Mouse (Mus musculus) heart, embryonic 15.5 days (tissue): ENCODE data around the gene Saal1. TPM values are rescaled to one million over a fixed set of nuclear protein-coding genes. Genes with fewer than 3 reads are reported as not detected.
"Not testable (repeated sequence)": the region's sequence is repeated elsewhere in the genome, so short reads cannot be mapped to it uniquely, and the experiment has no call there.

Experiments used
- ATAC-seq: fragments of 200-750 bp; cut with Nextera tagmentation; replicated peaks from 2 replicates; pipeline ENCODE4 v1.8.0; 2017; ENCODE audit warnings: low read depth, moderate TSS enrichment; ENCODE audit not compliant: insufficient number of reproducible peaks, insufficient read depth, low FRiP score
- H3K27ac ChIP-seq: fragments of 300-500 bp; sonication (generic); 2 replicates; pipeline ENCODE4 v1.5.1; 2015; ENCODE audit warnings: mild to moderate bottlenecking, inconsistent platforms
- H3K27me3 ChIP-seq: fragments of 300-500 bp; sonication (generic); 2 replicates; pipeline ENCODE4 v1.6.1; 2015; ENCODE audit warnings: inconsistent platforms
- H3K36me3 ChIP-seq: fragments of 300-500 bp; sonication (generic); 2 replicates; pipeline ENCODE4 v1.6.1; 2015; ENCODE audit warnings: mild to moderate bottlenecking, inconsistent platforms
- H3K4me1 ChIP-seq: fragments of 300-500 bp; sonication (generic); replicated peaks from 2 replicates; pipeline ENCODE4 v1.6.1; 2015; ENCODE audit warnings: inconsistent platforms
- H3K4me2 ChIP-seq: fragments of 300-500 bp; sonication (generic); 2 replicates; pipeline ENCODE4 v1.6.1; 2015; ENCODE audit warnings: inconsistent platforms, mild to moderate bottlenecking, moderate library complexity
- H3K4me3 ChIP-seq: fragments of 300-500 bp; sonication (generic); 2 replicates; pipeline ENCODE4 v1.5.1; 2015; ENCODE audit warnings: mild to moderate bottlenecking, inconsistent platforms
- H3K9ac ChIP-seq: fragments of 300-500 bp; sonication (generic); 2 replicates; pipeline ENCODE4 v1.6.1; 2015; ENCODE audit warnings: mild to moderate bottlenecking, inconsistent platforms
- H3K9me3 ChIP-seq: fragments of 300-500 bp; sonication (generic); replicated peaks from 2 replicates; pipeline ENCODE4 v1.6.1; 2016; ENCODE audit warnings: inconsistent platforms
- WGBS: fragments of 180-500 bp; shearing (Covaris S2); methylation state at CpG from one replicate; pipeline ENCODE4 v1.1.7; 2015; ENCODE audit warnings: mixed read lengths; 5-methylcytosine and 5-hydroxymethylcytosine counted together
- polyA plus RNA-seq: library from polyadenylated mRNA; unstranded; fragments of >200 nt; fragmentation: Nextera tagmentation; extraction: Ambion mirVana; gene quantifications from 2 replicates; pipeline ENCODE4 v1.2.1, GENCODE M21; 2015

Gene Saal1
- polyA plus RNA-seq, 1 experiment from 2014 or later: 12.6 TPM

- no peaks in the 10 kb centered on the region for H3K9me3 ChIP-seq
- peaks cover 23% of the 10 kb centered on the region for H3K36me3 ChIP-seq
- no peak for ATAC-seq
- H3K27me3 ChIP-seq: no peaks in the 10 kb centered on the region
- H3K4me1 ChIP-seq: no peaks in the 10 kb centered on the region
- no peak overlapping the region for H3K9ac ChIP-seq
- no peak overlapping the region for H3K4me3 ChIP-seq
- H3K27ac ChIP-seq: no peak overlapping the region
- WGBS: 85% methylated on average over 5 of the region's 5 CpGs
- H3K4me2 ChIP-seq: no peak overlapping the region
Observed at GRCm38 (mm10) chr7:46686827-46687226, 23.7 kb downstream of the Saal1 start.

- Histone ChIP-seq H3K4me1 (no peaks in the 10 kb centered on the region), H3K4me3 (no peak overlapping the region), H3K27me3 (0 out of 2 replicates have a peak, but pooled peaks cover 2% of the 10 kb centered on the region), H3K36me3 (no peaks in the 10 kb centered on the region), H3K4me2 (no peak overlapping the region), H3K9me3 (no peaks in the 10 kb centered on the region), H3K9ac (no peak overlapping the region), H3K27ac (no peak overlapping the region)
- no peak for ATAC-seq
Observed at GRCm38 (mm10) chr7:46680732-46681131, 29.7 kb downstream of the Saal1 start.

GRCm38 (mm10) chr7:46679044-46679443 is 31.4 kb downstream of the Saal1 start:
- H3K4me3 ChIP-seq, H3K4me2 ChIP-seq, ATAC-seq, H3K9ac ChIP-seq, H3K9me3 ChIP-seq, H3K4me1 ChIP-seq, H3K27me3 ChIP-seq, H3K27ac ChIP-seq, H3K36me3 ChIP-seq: not testable (repeated sequence)
- 76% methylated on average over 7 of the region's 7 CpGs for WGBS

GRCm38 (mm10) chr7:46678417-46678816 is 32.1 kb downstream of the Saal1 start:
- Histone ChIP-seq H3K4me3 (no peak overlapping the region), H3K36me3 (no peaks in the 10 kb centered on the region), H3K9ac (no peak overlapping the region), H3K27ac (no peak overlapping the region), H3K27me3 (0 out of 2 replicates have a peak, but pooled peaks cover 6% of the 10 kb centered on the region), H3K4me1 (no peaks in the 10 kb centered on the region), H3K4me2 (no peak overlapping the region), H3K9me3 (no peaks in the 10 kb centered on the region)
- WGBS: 77% methylated on average over 3 of the region's 3 CpGs
- no peak for ATAC-seq

GRCm38 (mm10) chr7:46676808-46677360 is 33.6 kb downstream of the Saal1 start:
- Histone ChIP-seq H3K4me1 (no peaks in the 10 kb centered on the region), H3K27me3 (0 out of 2 replicates have a peak, but pooled peaks cover 8% of the 10 kb centered on the region), H3K9me3 (no peaks in the 10 kb centered on the region), H3K9ac (no peak overlapping the region), H3K36me3 (no peaks in the 10 kb centered on the region), H3K4me2 (no peak overlapping the region), H3K4me3 (no peak overlapping the region), H3K27ac (no peak overlapping the region)
- WGBS: 43% methylated on average over 5 of the region's 5 CpGs
- ATAC-seq: no peak

GRCm38 (mm10) chr7:46675886-46676285 is 34.6 kb downstream of the Saal1 start:
- no peak overlapping the region for H3K4me3 ChIP-seq
- no peaks in the 10 kb centered on the region for H3K9me3 ChIP-seq
- H3K9ac ChIP-seq: no peak overlapping the region
- ATAC-seq: no peak
- no peaks in the 10 kb centered on the region for H3K4me1 ChIP-seq
- WGBS: 71% methylated on average over 8 of the region's 8 CpGs
- H3K27me3 ChIP-seq: 0 out of 2 replicates have a peak, but pooled peaks cover 8% of the 10 kb centered on the region
- no peaks in the 10 kb centered on the region for H3K36me3 ChIP-seq
- H3K4me2 ChIP-seq: no peak overlapping the region
- H3K27ac ChIP-seq: no peak overlapping the region

- no peaks in the 10 kb centered on the region for H3K9me3 ChIP-seq
- no peak overlapping the region for H3K27ac ChIP-seq
- no peaks in the 10 kb centered on the region for H3K4me1 ChIP-seq
- H3K36me3 ChIP-seq: no peaks in the 10 kb centered on the region
- no peak overlapping the region for H3K9ac ChIP-seq
- no peak overlapping the region for H3K4me3 ChIP-seq
- WGBS: 82% methylated on average over 7 of the region's 7 CpGs
- H3K27me3 ChIP-seq: 0 out of 2 replicates have a peak, but pooled peaks cover 8% of the 10 kb centered on the region
- no peak for ATAC-seq
- H3K4me2 ChIP-seq: no peak overlapping the region
Observed at GRCm38 (mm10) chr7:46675061-46675460, 35.4 kb downstream of the Saal1 start.

GRCm38 (mm10) chr7:46672160-46672672 is 38.3 kb downstream of the Saal1 start, which contains the start of gene Tph1:
Gene Tph1 (minus strand): TSS chr7:46672537.
- no peaks in the 10 kb centered on the region for H3K36me3 ChIP-seq
- no peak within 1 kb of the TSS for H3K4me2 ChIP-seq
- H3K4me1 ChIP-seq: 0 out of 2 replicates have a peak, but pooled peaks cover 3% of the 10 kb centered on the region
- no peak within 1 kb of the TSS for H3K27ac ChIP-seq
- no peaks in the 10 kb centered on the region for H3K9me3 ChIP-seq
- peaks cover 22% of the 10 kb centered on the region for H3K27me3 ChIP-seq
- no peak within 1 kb of the TSS for H3K4me3 ChIP-seq
- no peak for ATAC-seq
- H3K9ac ChIP-seq: no peak within 1 kb of the TSS
- WGBS: 35% methylated on average over 10 of the region's 10 CpGs

GRCm38 (mm10) chr7:46667256-46667655 is 43.2 kb downstream of the Saal1 start:
- Histone ChIP-seq H3K36me3 (no peaks in the 10 kb centered on the region), H3K4me2 (peak overlapping the region; percentile 30; the same call in 1 of the 2 replicates), H3K9me3 (no peaks in the 10 kb centered on the region), H3K4me1 (0 out of 2 replicates have a peak, but pooled peaks cover 5% of the 10 kb centered on the region), H3K27ac (no peak overlapping the region), H3K27me3 (peaks cover 45% of the 10 kb centered on the region), H3K4me3 (peak overlapping the region; percentile 11; the same call in 1 of the 2 replicates), H3K9ac (no peak overlapping the region)
- ATAC-seq: no peak
- 2% methylated on average over 21 of the region's 21 CpGs for WGBS

- 30% methylated on average over 9 of the region's 9 CpGs for WGBS
- no peaks in the 10 kb centered on the region for H3K36me3 ChIP-seq
- H3K9ac ChIP-seq: no peak overlapping the region
- no peak overlapping the region for H3K4me3 ChIP-seq
- peaks cover 50% of the 10 kb centered on the region for H3K27me3 ChIP-seq
- H3K4me2 ChIP-seq: no peak overlapping the region
- no peak overlapping the region for H3K27ac ChIP-seq
- ATAC-seq: no peak
- H3K4me1 ChIP-seq: 0 out of 2 replicates have a peak, but pooled peaks cover 5% of the 10 kb centered on the region
- no peaks in the 10 kb centered on the region for H3K9me3 ChIP-seq
Observed at GRCm38 (mm10) chr7:46665236-46665635, 45.2 kb downstream of the Saal1 start.

GRCm38 (mm10) chr7:46661591-46662090 is 48.8 kb downstream of the Saal1 start:
- ATAC-seq: no peak
- no peak overlapping the region for H3K9ac ChIP-seq
- no peaks in the 10 kb centered on the region for H3K36me3 ChIP-seq
- no peak overlapping the region for H3K27ac ChIP-seq
- no peak overlapping the region for H3K4me2 ChIP-seq
- H3K27me3 ChIP-seq: peaks cover 28% of the 10 kb centered on the region
- 64% methylated on average over 18 of the region's 18 CpGs for WGBS
- no peaks in the 10 kb centered on the region for H3K4me1 ChIP-seq
- H3K4me3 ChIP-seq: no peak overlapping the region
- no peaks in the 10 kb centered on the region for H3K9me3 ChIP-seq

GRCm38 (mm10) chr7:46652279-46652678 is 58.2 kb downstream of the Saal1 start:
- Histone ChIP-seq H3K4me2 (no peak overlapping the region), H3K9ac (no peak overlapping the region), H3K36me3 (no peaks in the 10 kb centered on the region), H3K9me3 (no peaks in the 10 kb centered on the region), H3K4me3 (no peak overlapping the region), H3K27me3 (0 out of 2 replicates have a peak, but pooled peaks cover 5% of the 10 kb centered on the region), H3K4me1 (no peaks in the 10 kb centered on the region), H3K27ac (no peak overlapping the region)
- ATAC-seq: no peak
- WGBS: 38% methylated on average over 2 of the region's 2 CpGs
